Mouse (Mus musculus): ENCODE results near the gene Btbd9. TPM values are rescaled to one million over a fixed set of nuclear protein-coding genes. Genes with fewer than 3 reads are reported as not detected.

Btbd9 gene
- total and polyA plus RNA-seq, 3 experiments: 24.7 to 33.8 TPM; not detected in 1

GRCm38 (mm10) chr17:30412991-30413390, 163.3 kb downstream of the Btbd9 start:
- H3K4me3 ChIP-seq (ENCODE audit: control insufficient read depth in 1 of 2, insufficient read depth in 1 of 2, low read depth in 2 of 2, low read length in 2 of 2): no peak overlapping the region

GRCm38 (mm10) chr17:30406002-30406401, 170.3 kb downstream of the Btbd9 start:
- Histone ChIP-seq H3K79me2 (ENCODE audit: control insufficient read depth, insufficient read depth, low read length, poor library complexity) (no peaks in the 10 kb centered on the region), H3K36me3 (ENCODE audit: control insufficient read depth in 1 of 2, insufficient read depth in 2 of 2, low read length in 2 of 2) (no peaks in the 10 kb centered on the region), H3K9me3 (replicated peaks; ENCODE audit: insufficient read depth, low read length) (no peaks in the 10 kb centered on the region), H3K27ac (ENCODE audit: control insufficient read depth, low read depth, low read length) (no peak overlapping the region), H3K27me3 (ENCODE audit: control insufficient read depth in 1 of 2, insufficient read depth in 2 of 2, low read length in 2 of 2) (no peaks in the 10 kb centered on the region), H3K4me1 (ENCODE audit: control insufficient read depth in 1 of 2, insufficient read depth in 2 of 2, low read length in 2 of 2) (no peaks in the 10 kb centered on the region; a peak in 1 of 4 replicates), H3K4me3 (ENCODE audit: control insufficient read depth in 1 of 2, insufficient read depth in 1 of 2, low read depth in 2 of 2, low read length in 2 of 2) (no peak overlapping the region), H3K9ac (ENCODE audit: control insufficient read depth, low read depth, low read length, poor library complexity, severe bottlenecking) (no peak overlapping the region)
- TF ChIP-seq CTCF (IDR thresholded peaks at IDR 0.05 in 2 of 3, conservative IDR thresholded peaks at IDR 0.05 in 1 of 3; ENCODE audit: control insufficient read depth in 1 of 3, insufficient read depth in 1 of 3, low read depth in 2 of 3, low read length in 3 of 3, poor library complexity in 1 of 3, severe bottlenecking in 1 of 3) (0 out of 6 replicates have a peak, but pooled peaks of 1 of the 3 experiments have one; percentile 7), KAT2A (conservative IDR thresholded peaks at IDR 0.05; ENCODE audit: low read depth, low read length) (no peak), POLR2AphosphoS5 (IDR thresholded peaks at IDR 0.05; ENCODE audit: borderline replicate concordance, low read depth, low read length) (no peak), MYC (IDR thresholded peaks at IDR 0.05; ENCODE audit: low read depth, low read length) (no peak), NRF1 (IDR thresholded peaks at IDR 0.05; ENCODE audit: insufficient read depth, low read depth, low read length, poor library complexity, severe bottlenecking) (no peak), E2F4 (IDR thresholded peaks at IDR 0.05; ENCODE audit: borderline replicate concordance, low read depth, low read length) (no peak), USF2 (IDR thresholded peaks at IDR 0.05; ENCODE audit: borderline replicate concordance in 1 of 2, insufficient read depth in 1 of 2, low read depth in 1 of 2, low read length in 2 of 2) (no peak)
- DNase-seq (ENCODE audit: low read depth, low spot score): no peak

More at GRCm38 (mm10) chr17:30412991-30413390, 163.3 kb downstream of the Btbd9 start:
- Histone ChIP-seq H3K27ac (ENCODE audit: control insufficient read depth, low read depth, low read length) (no peak overlapping the region), H3K9me3 (replicated peaks; ENCODE audit: insufficient read depth, low read length) (no peaks in the 10 kb centered on the region), H3K79me2 (ENCODE audit: control insufficient read depth, insufficient read depth, low read length, poor library complexity) (no peaks in the 10 kb centered on the region), H3K27me3 (ENCODE audit: control insufficient read depth in 1 of 2, insufficient read depth in 2 of 2, low read length in 2 of 2) (no peaks in the 10 kb centered on the region), H3K36me3 (ENCODE audit: control insufficient read depth in 1 of 2, insufficient read depth in 2 of 2, low read length in 2 of 2) (peaks cover 0 to 3% of the 10 kb centered on the region in 2 experiments; a peak in 1 of 4 replicates), H3K4me1 (ENCODE audit: control insufficient read depth in 1 of 2, insufficient read depth in 2 of 2, low read length in 2 of 2) (peaks cover 3 to 5% of the 10 kb centered on the region in 2 experiments; a peak in 2 of 4 replicates), H3K9ac (ENCODE audit: control insufficient read depth, low read depth, low read length, poor library complexity, severe bottlenecking) (no peak overlapping the region)
- peak; percentile 21 for DNase-seq (ENCODE audit: low read depth, low spot score)
- TF ChIP-seq EP300 (IDR thresholded peaks at IDR 0.05; ENCODE audit: low read depth in 1 of 2, low read length in 2 of 2) (no peak), ZKSCAN1 (IDR thresholded peaks at IDR 0.05; ENCODE audit: low read depth, low read length) (no peak), MAZ (IDR thresholded peaks at IDR 0.05; ENCODE audit: low read depth, low read length) (no peak), MYB (IDR thresholded peaks at IDR 0.05; ENCODE audit: low read depth, low read length) (no peak), GABPA (IDR thresholded peaks at IDR 0.05; ENCODE audit: low read depth, low read length) (no peak), POLR2AphosphoS5 (IDR thresholded peaks at IDR 0.05; ENCODE audit: borderline replicate concordance, low read depth, low read length) (no peak), SIN3A (IDR thresholded peaks at IDR 0.05; ENCODE audit: low read length) (no peak), GATA1 (IDR thresholded peaks at IDR 0.05; ENCODE audit: low read depth, low read length) (no peak), KAT2A (conservative IDR thresholded peaks at IDR 0.05; ENCODE audit: low read depth, low read length) (no peak), POLR2AphosphoS2 (IDR thresholded peaks at IDR 0.05; ENCODE audit: low read length) (no peak), MEF2A (IDR thresholded peaks at IDR 0.05; ENCODE audit: extremely low read depth, insufficient replicate concordance, low read depth, low read length, poor library complexity, severe bottlenecking) (no peak), SMC3 (IDR thresholded peaks at IDR 0.05; ENCODE audit: low read depth, low read length) (no peak), ELF1 (IDR thresholded peaks at IDR 0.05; ENCODE audit: low read depth, low read length) (no peak), ETS1 (IDR thresholded peaks at IDR 0.05; ENCODE audit: low read depth, low read length) (no peak), TAL1 (IDR thresholded peaks at IDR 0.05; ENCODE audit: low read length) (no peak), E2F4 (IDR thresholded peaks at IDR 0.05; ENCODE audit: borderline replicate concordance, low read depth, low read length) (no peak), POLR2A (IDR thresholded peaks at IDR 0.05; ENCODE audit: control insufficient read depth in 1 of 2, insufficient read depth in 1 of 2, low read depth in 1 of 2, low read length in 2 of 2, poor library complexity in 1 of 2) (no peak), USF2 (IDR thresholded peaks at IDR 0.05; ENCODE audit: borderline replicate concordance in 1 of 2, insufficient read depth in 1 of 2, low read depth in 1 of 2, low read length in 2 of 2) (no peak), ZMIZ1 (IDR thresholded peaks at IDR 0.05; ENCODE audit: low read depth, low read length) (no peak), RCOR1 (IDR thresholded peaks at IDR 0.05; ENCODE audit: low read depth, low read length) (no peak)

Measured in MEL (cell line).